Mouse (Mus musculus) neural tube, embryonic 15.5 days (tissue): ENCODE results near the gene Nkpd1. TPM values are rescaled to one million over a fixed set of nuclear protein-coding genes. Genes with fewer than 3 reads are reported as not detected.

Source experiments
- ATAC-seq: fragments of 200-750 bp; cut with Nextera tagmentation; 2 replicates; pipeline ENCODE4 v1.8.0; 2017; ENCODE audit warnings: mild to moderate bottlenecking, moderate TSS enrichment, moderate library complexity; ENCODE audit not compliant: low FRiP score
- H3K27ac ChIP-seq: fragments of 300-500 bp; sonication (generic); replicated peaks from 2 replicates; pipeline ENCODE4 v1.5.1; 2015; ENCODE audit warnings: mild to moderate bottlenecking, inconsistent platforms
- H3K27me3 ChIP-seq: fragments of 300-500 bp; sonication (generic); replicated peaks from 2 replicates; pipeline ENCODE4 v1.6.1; 2015; ENCODE audit warnings: inconsistent platforms
- H3K36me3 ChIP-seq: fragments of 300-500 bp; sonication (generic); 2 replicates; pipeline ENCODE4 v1.6.1; 2015; ENCODE audit warnings: inconsistent platforms
- H3K4me1 ChIP-seq: fragments of 300-500 bp; sonication (generic); 2 replicates; pipeline ENCODE4 v1.6.1; 2015; ENCODE audit warnings: inconsistent platforms
- H3K4me2 ChIP-seq: fragments of 300-500 bp; sonication (generic); 2 replicates; pipeline ENCODE4 v1.6.1; 2015; ENCODE audit warnings: inconsistent platforms, mild to moderate bottlenecking, moderate library complexity
- H3K4me3 ChIP-seq: fragments of 300-500 bp; sonication (generic); replicated peaks from 2 replicates; pipeline ENCODE4 v1.5.1; 2015; ENCODE audit warnings: mild to moderate bottlenecking, inconsistent platforms
- H3K9ac ChIP-seq: fragments of 300-500 bp; sonication (generic); replicated peaks from 2 replicates; pipeline ENCODE4 v1.6.1; 2015; ENCODE audit warnings: mild to moderate bottlenecking, inconsistent platforms
- H3K9me3 ChIP-seq: fragments of 300-500 bp; sonication (generic); replicated peaks from 2 replicates; pipeline ENCODE4 v1.6.1; 2016; ENCODE audit warnings: inconsistent platforms
- WGBS: fragments of 180-500 bp; shearing (Covaris S2); methylation state at CpG from one replicate; pipeline ENCODE4 v1.1.7; 2015; ENCODE audit warnings: mixed read lengths; 5-methylcytosine and 5-hydroxymethylcytosine counted together
- polyA plus RNA-seq: library from polyadenylated mRNA; unstranded; fragments of >200 nt; fragmentation: Nextera tagmentation; extraction: Ambion mirVana; gene quantifications from 2 replicates; pipeline ENCODE4 v1.2.1, GENCODE M21; 2015

Gene Nkpd1
- polyA plus RNA-seq, 1 experiment from 2014 or later: 1.2 TPM

GRCm38 (mm10) chr7:19562643-19563410 lies 45.2 kb downstream of the Nkpd1 start, which contains the start of gene Ppp1r37:
Gene Ppp1r37, minus strand, starts transcription at chr7:19563076.
- peak; percentile 37 for ATAC-seq
- 3% methylated on average over 19 of the region's 19 CpGs for WGBS

GRCm38 (mm10) chr7:19563884-19564283 lies 46.2 kb downstream of the Nkpd1 start:
- Histone ChIP-seq H3K27ac (no peak overlapping the region), H3K9ac (no peak overlapping the region), H3K9me3 (no peaks in the 10 kb centered on the region), H3K4me1 (peaks cover 40% of the 10 kb centered on the region), H3K4me3 (no peak overlapping the region), H3K27me3 (no peaks in the 10 kb centered on the region), H3K4me2 (peak overlapping the region; percentile 98; the same call in 1 of the 2 replicates), H3K36me3 (peaks cover 27% of the 10 kb centered on the region)
- 97% methylated on average over 3 of the region's 3 CpGs for WGBS
- no peak for ATAC-seq

More at GRCm38 (mm10) chr7:19562643-19563410, 45.2 kb downstream of the Nkpd1 start, which contains the start of gene Ppp1r37:
- H3K4me3 ChIP-seq: peak within 1 kb of the TSS; percentile 79
- peak within 1 kb of the TSS; percentile 95 for H3K27ac ChIP-seq
- H3K4me2 ChIP-seq: peak within 1 kb of the TSS; percentile 98
- H3K9me3 ChIP-seq: no peaks in the 10 kb centered on the region
- H3K27me3 ChIP-seq: no peaks in the 10 kb centered on the region
- peaks cover 50% of the 10 kb centered on the region for H3K4me1 ChIP-seq
- H3K9ac ChIP-seq: peak within 1 kb of the TSS; percentile 86
- peaks cover 24% of the 10 kb centered on the region for H3K36me3 ChIP-seq

GRCm38 (mm10) chr7:19564455-19564854 lies 46.8 kb downstream of the Nkpd1 start:
- ATAC-seq: no peak
- no peak overlapping the region for H3K4me3 ChIP-seq
- H3K9me3 ChIP-seq: no peaks in the 10 kb centered on the region
- no peak overlapping the region for H3K4me2 ChIP-seq
- H3K36me3 ChIP-seq: peaks cover 32% of the 10 kb centered on the region
- WGBS: 89% methylated on average over 4 of the region's 4 CpGs
- no peaks in the 10 kb centered on the region for H3K27me3 ChIP-seq
- H3K4me1 ChIP-seq: peaks cover 34% of the 10 kb centered on the region
- H3K27ac ChIP-seq: no peak overlapping the region
- no peak overlapping the region for H3K9ac ChIP-seq

GRCm38 (mm10) chr7:19565803-19566202 lies 48.2 kb downstream of the Nkpd1 start:
- Histone ChIP-seq H3K4me3 (no peak overlapping the region), H3K4me1 (peaks cover 23% of the 10 kb centered on the region), H3K9ac (no peak overlapping the region), H3K4me2 (no peak overlapping the region), H3K27me3 (no peaks in the 10 kb centered on the region), H3K27ac (no peak overlapping the region), H3K36me3 (peaks cover 41% of the 10 kb centered on the region), H3K9me3 (no peaks in the 10 kb centered on the region)
- ATAC-seq: no peak
- 95% methylated on average over 2 of the region's 2 CpGs for WGBS

- Histone ChIP-seq H3K4me3 (no peak overlapping the region), H3K9ac (no peak overlapping the region), H3K4me1 (peaks cover 31% of the 10 kb centered on the region), H3K4me2 (no peak overlapping the region), H3K27ac (no peak overlapping the region), H3K9me3 (no peaks in the 10 kb centered on the region), H3K36me3 (peaks cover 41% of the 10 kb centered on the region), H3K27me3 (no peaks in the 10 kb centered on the region)
- no peak for ATAC-seq
- 96% methylated on average over 8 of the region's 8 CpGs for WGBS
These were observed 49.8 kb downstream of the Nkpd1 start for GRCm38 (mm10) chr7:19567426-19567825.

- Histone ChIP-seq H3K9me3 (no peaks in the 10 kb centered on the region), H3K9ac (no peak overlapping the region), H3K4me2 (no peak overlapping the region), H3K36me3 (peaks cover 34% of the 10 kb centered on the region), H3K27ac (no peak overlapping the region), H3K4me3 (no peak overlapping the region), H3K4me1 (peaks cover 31% of the 10 kb centered on the region), H3K27me3 (no peaks in the 10 kb centered on the region)
- no peak for ATAC-seq
- 90% methylated on average over 3 of the region's 3 CpGs for WGBS
These were observed 52.0 kb downstream of the Nkpd1 start for GRCm38 (mm10) chr7:19569647-19570046.

GRCm38 (mm10) chr7:19572926-19573775 lies 55.5 kb downstream of the Nkpd1 start:
- peaks cover 43% of the 10 kb centered on the region for H3K4me1 ChIP-seq
- H3K9me3 ChIP-seq: no peaks in the 10 kb centered on the region
- under 1% methylated on average over 47 of the region's 53 CpGs for WGBS
- H3K4me3 ChIP-seq: peak overlapping the region; percentile 70
- peaks cover 17% of the 10 kb centered on the region for H3K36me3 ChIP-seq
- peaks cover 29% of the 10 kb centered on the region for H3K27me3 ChIP-seq
- H3K9ac ChIP-seq: peak overlapping the region; percentile 72
- peak; percentile 83 for ATAC-seq
- H3K27ac ChIP-seq: peak overlapping the region; percentile 79
- peak overlapping the region; percentile 87 for H3K4me2 ChIP-seq

GRCm38 (mm10) chr7:19573776-19574140 lies 56.1 kb downstream of the Nkpd1 start:
- H3K36me3 ChIP-seq: peaks cover 16% of the 10 kb centered on the region
- H3K4me3 ChIP-seq: peak overlapping the region; percentile 70
- peak overlapping the region; percentile 72 for H3K9ac ChIP-seq
- H3K27ac ChIP-seq: peak overlapping the region; percentile 79
- H3K27me3 ChIP-seq: peaks cover 35% of the 10 kb centered on the region
- H3K4me2 ChIP-seq: peak overlapping the region; percentile 87
- ATAC-seq: 0 out of 2 replicates have a peak, but pooled peaks have one; percentile 11
- no peaks in the 10 kb centered on the region for H3K9me3 ChIP-seq
- H3K4me1 ChIP-seq: peaks cover 43% of the 10 kb centered on the region
- WGBS: 26% methylated on average over 16 of the region's 16 CpGs

Other genes with a start within 250 kb of the Nkpd1 start
- gene Vasp, start 246.0 kb upstream of the Nkpd1 start, polyA plus RNA-seq: 40.9 and 55.5 TPM in 2 replicates
- gene Ppm1n, start 237.8 kb upstream of the Nkpd1 start, polyA plus RNA-seq: 1.3 TPM in 2 replicates
- gene Rtn2, start 235.2 kb upstream of the Nkpd1 start, polyA plus RNA-seq: 105 and 121 TPM in 2 replicates
- gene Fosb, start 207.8 kb upstream of the Nkpd1 start, polyA plus RNA-seq: 0.09 and 0.18 TPM in 2 replicates
- gene Ercc1, start 173.1 kb upstream of the Nkpd1 start, polyA plus RNA-seq: 78.5 and 93.5 TPM in 2 replicates
- gene Cd3eap, start 158.4 kb upstream of the Nkpd1 start, polyA plus RNA-seq: 22.2 and 23.0 TPM in 2 replicates
- 1.9 and 2.1 TPM in 2 replicates for gene Ppp1r13l, start 158.1 kb upstream of the Nkpd1 start, polyA plus RNA-seq
- gene Ercc2, start 135.8 kb upstream of the Nkpd1 start, polyA plus RNA-seq: 21.6 and 22.2 TPM in 2 replicates
- gene Klc3, start 113.7 kb upstream of the Nkpd1 start, polyA plus RNA-seq: 1.2 and 4.0 TPM in 2 replicates
- 16.6 and 38.6 TPM in 2 replicates for gene Ckm, start 113.1 kb upstream of the Nkpd1 start, polyA plus RNA-seq
- 15.4 and 16.5 TPM in 2 replicates for gene Mark4, start 59.0 kb upstream of the Nkpd1 start, polyA plus RNA-seq
- 1.5 and 1.8 TPM in 2 replicates for gene Exoc3l2, start 54.5 kb upstream of the Nkpd1 start, polyA plus RNA-seq
- gene Bloc1s3, start 9.5 kb upstream of the Nkpd1 start, polyA plus RNA-seq: 3.9 and 5.0 TPM in 2 replicates
- gene Trappc6a, start 9.4 kb upstream of the Nkpd1 start, polyA plus RNA-seq: 39.2 and 58.6 TPM in 2 replicates
- gene Ppp1r37, start 45.2 kb downstream of the Nkpd1 start, polyA plus RNA-seq: 41.0 and 42.3 TPM in 2 replicates
- gene Zfp296, start 59.4 kb downstream of the Nkpd1 start, polyA plus RNA-seq: 0.23 and 0.61 TPM in 2 replicates
- 145 and 154 TPM in 2 replicates for gene Gemin7, start 59.8 kb downstream of the Nkpd1 start, polyA plus RNA-seq
- 51.0 and 61.5 TPM in 2 replicates for gene Clasrp, start 86.6 kb downstream of the Nkpd1 start, polyA plus RNA-seq
- 9.6 and 12.8 TPM in 2 replicates for gene Relb, start 111.6 kb downstream of the Nkpd1 start, polyA plus RNA-seq
- 128 and 140 TPM in 2 replicates for gene Clptm1, start 147.2 kb downstream of the Nkpd1 start, polyA plus RNA-seq
- gene Apoc2, start 160.1 kb downstream of the Nkpd1 start, polyA plus RNA-seq: 1.8 TPM in 2 replicates
- not detected in 2 replicates for gene Gm44805, start 163.6 kb downstream of the Nkpd1 start, polyA plus RNA-seq
- gene Apoc4, start 163.6 kb downstream of the Nkpd1 start, polyA plus RNA-seq: 0.38 and 0.75 TPM in 2 replicates
- gene Apoc1, start 174.8 kb downstream of the Nkpd1 start, polyA plus RNA-seq: 6.5 and 7.3 TPM in 2 replicates
- gene Apoe, start 181.3 kb downstream of the Nkpd1 start, polyA plus RNA-seq: 643 and 683 TPM in 2 replicates
- 155 and 171 TPM in 2 replicates for gene Tomm40, start 197.6 kb downstream of the Nkpd1 start, polyA plus RNA-seq
- 56.5 and 68.7 TPM in 2 replicates for gene Nectin2, start 232.6 kb downstream of the Nkpd1 start, polyA plus RNA-seq